Mouse (Mus musculus): Measurements from ENCODE around the gene Hist1h2ad. TPM values are rescaled to one million over a fixed set of nuclear protein-coding genes. Genes with fewer than 3 reads are reported as not detected.
A peak's percentile ranks its signal among the peaks of the same experiment; 100 is the strongest.
"Not testable (repeated sequence)": the region's sequence is repeated elsewhere in the genome, so short reads cannot be mapped to it uniquely, and the experiment has no call there.

Hist1h2ad gene
- total and polyA plus RNA-seq, 3 experiments, result 13.2 to 744 TPM; not detected in 1

- TF ChIP-seq CHD2 (IDR thresholded peaks at IDR 0.05; ENCODE audit: low read length) (peak; percentile 24; the same call in 1 of the 2 replicates), ETS1 (conservative IDR thresholded peaks at IDR 0.05; ENCODE audit: low read depth, low read length) (no peak), TBP (conservative IDR thresholded peaks at IDR 0.05; ENCODE audit: low read depth, low read length) (peak; percentile 93)
These were observed 11.3 kb upstream of the Hist1h2ad start (continued) for GRCm38 (mm10) chr13:23562699-23563462.

DNA sequence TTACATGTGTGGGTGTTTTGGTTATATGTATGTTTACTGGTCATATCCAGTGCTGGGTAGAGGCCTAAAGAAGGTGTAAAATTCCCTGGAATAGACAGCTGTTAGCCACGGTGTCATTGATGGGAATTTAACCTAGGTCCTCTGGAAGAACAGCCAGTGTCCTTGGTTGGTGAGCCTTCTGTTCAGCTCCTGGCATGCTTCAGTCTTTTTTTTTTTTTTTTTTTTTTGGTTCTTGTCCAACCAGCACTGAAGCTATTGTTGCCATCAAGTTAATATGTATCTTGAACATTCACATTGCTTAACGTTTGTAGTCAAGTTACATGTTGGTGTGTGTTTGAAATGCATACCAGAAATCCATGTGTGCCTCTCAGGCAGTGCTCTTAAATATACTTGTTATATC, 9.7 kb upstream of the Hist1h2ad start:
- Histone ChIP-seq H3K9ac (ENCODE audit: insufficient read depth, low read depth) (0 out of 2 replicates have a peak overlapping the region, but pooled peaks have one; percentile 6), H3K4me3 (replicated peaks in 1 of 3; ENCODE audit: low read depth in 2 of 3, low read length in 2 of 3, poor library complexity in 1 of 3) (no peak overlapping the region), H3K27ac (ENCODE audit: insufficient read depth, low read depth) (no peak overlapping the region), H3K27me3 (replicated peaks) (no peaks in the 10 kb centered on the region), H3K79me2 (replicated peaks; ENCODE audit: control insufficient read depth, extremely low read depth, insufficient read depth, poor library complexity, severe bottlenecking) (no peaks in the 10 kb centered on the region), H3K4me2 (ENCODE audit: insufficient read depth, low read depth, poor library complexity, severe bottlenecking) (no peak overlapping the region), H3K4me1 (ENCODE audit: control insufficient read depth in 1 of 2, insufficient read depth in 2 of 2) (peaks cover 3 to 22% of the 10 kb centered on the region in 2 experiments; a peak in 2 of 4 replicates), H3K9me3 (replicated peaks; ENCODE audit: low read length) (no peaks in the 10 kb centered on the region), H3K36me3 (replicated peaks in 1 of 2; ENCODE audit: control insufficient read depth in 1 of 2, insufficient read depth in 1 of 2, low read length in 1 of 2) (no peaks in the 10 kb centered on the region)
- dilution Hi-C loops (cut with MboI; ENCODE audit: extremely low pct_ligation_motif_present, extremely low pct_unique_long_range_greater_than_20kb, low sequenced_read_pairs) (no loop called here), in situ Hi-C loops (cut with MboI; ENCODE audit: low pct_ligation_motif_present, low pct_unique_long_range_greater_than_20kb, low sequenced_read_pairs) (loop anchor here (25.0 kb wide), 1 partner anchor 1827 kb away; the partner anchor contains the start of gene Hist1h4j)
- TF ChIP-seq ZNF384 (IDR thresholded peaks at IDR 0.05; ENCODE audit: low read depth, low read length) (peak; percentile 59), ZC3H11A (IDR thresholded peaks at IDR 0.05; ENCODE audit: low read depth, low read length) (no peak)
- DNase-seq (ENCODE audit: extremely low read depth), result no peak

- H3K9me3 ChIP-seq (replicated peaks; ENCODE audit: low read length); H3K79me2 ChIP-seq (replicated peaks; ENCODE audit: control insufficient read depth, extremely low read depth, insufficient read depth, poor library complexity, severe bottlenecking); H3K27me3 ChIP-seq (replicated peaks); H3K4me1 ChIP-seq (ENCODE audit: control insufficient read depth in 1 of 2, insufficient read depth in 2 of 2); H3K36me3 ChIP-seq (replicated peaks in 1 of 2; ENCODE audit: control insufficient read depth in 1 of 2, insufficient read depth in 1 of 2, low read length in 1 of 2); dilution Hi-C loops (cut with MboI; ENCODE audit: extremely low pct_ligation_motif_present, extremely low pct_unique_long_range_greater_than_20kb, low sequenced_read_pairs): not testable (repeated sequence)
- DNase-seq (ENCODE audit: extremely low read depth), result peak; percentile 54
- H3K4me3 ChIP-seq (replicated peaks in 1 of 3; ENCODE audit: low read depth in 2 of 3, low read length in 2 of 3, poor library complexity in 1 of 3), result peak overlapping the region in 1 of 3 experiments; percentile 49
- H3K27ac ChIP-seq (ENCODE audit: insufficient read depth, low read depth), result peak overlapping the region; percentile 97
- in situ Hi-C loops (cut with MboI; ENCODE audit: low pct_ligation_motif_present, low pct_unique_long_range_greater_than_20kb, low sequenced_read_pairs), result loop anchor here (25.0 kb wide), 1 partner anchor 1833 kb away; the partner anchor contains the start of gene Hist1h4j
- peak overlapping the region; percentile 76 for H3K9ac ChIP-seq (ENCODE audit: insufficient read depth, low read depth)
- 0 out of 2 replicates have a peak, but pooled peaks have one; percentile 2 for TF ChIP-seq CHD2 (IDR thresholded peaks at IDR 0.05; ENCODE audit: low read length)
- 0 out of 2 replicates have a peak, but pooled peaks have one; percentile 36 for TF ChIP-seq RCOR1 (conservative IDR thresholded peaks at IDR 0.05; ENCODE audit: low read depth, low read length)
- peak; percentile 98 for TF ChIP-seq POLR2AphosphoS2 (IDR thresholded peaks at IDR 0.05; ENCODE audit: low read depth, low read length)
- TF ChIP-seq POLR2A (IDR thresholded peaks at IDR 0.05; ENCODE audit: low read depth, low read length), result peak; percentile 72
- peak; percentile 77 for TF ChIP-seq ZMIZ1 (IDR thresholded peaks at IDR 0.05; ENCODE audit: low read depth, low read length)
- peak; percentile 84; the same call in 1 of the 2 replicates for TF ChIP-seq CHD1 (IDR thresholded peaks at IDR 0.05; ENCODE audit: low read depth, low read length)
- peak overlapping the region; percentile 82 for H3K4me2 ChIP-seq (ENCODE audit: insufficient read depth, low read depth, poor library complexity, severe bottlenecking)
These were observed 3.7 kb upstream of the Hist1h2ad start for GRCm38 (mm10) chr13:23570261-23571021.

Measured in CH12.LX (cell line).